Mouse (Mus musculus): ENCODE data around the gene Gbx1. TPM values are rescaled to one million over a fixed set of nuclear protein-coding genes. Genes with fewer than 3 reads are reported as not detected.

Gbx1 gene
- total and polyA plus RNA-seq, 3 experiments, result 0.08 to 0.49 TPM; not detected in 1

- DNase-seq (ENCODE audit: low read depth, low spot score), result no peak
- H3K4me3 ChIP-seq (ENCODE audit: control insufficient read depth in 1 of 2, insufficient read depth in 1 of 2, low read depth in 2 of 2, low read length in 2 of 2), result no peak overlapping the region
- no peaks in the 10 kb centered on the region for H3K9me3 ChIP-seq (replicated peaks; ENCODE audit: insufficient read depth, low read length)
- H3K9ac ChIP-seq (ENCODE audit: control insufficient read depth, low read depth, low read length, poor library complexity, severe bottlenecking), result no peak overlapping the region
- TF ChIP-seq MYC (IDR thresholded peaks at IDR 0.05; ENCODE audit: low read depth, low read length), result no peak
- no peak for TF ChIP-seq TBP (IDR thresholded peaks at IDR 0.05; ENCODE audit: low read depth, low read length)
- TF ChIP-seq RCOR1 (IDR thresholded peaks at IDR 0.05; ENCODE audit: low read depth, low read length), result no peak
- TF ChIP-seq CTCF (IDR thresholded peaks at IDR 0.05 in 2 of 3, conservative IDR thresholded peaks at IDR 0.05 in 1 of 3; ENCODE audit: control insufficient read depth in 1 of 3, insufficient read depth in 1 of 3, low read depth in 2 of 3, low read length in 3 of 3, poor library complexity in 1 of 3, severe bottlenecking in 1 of 3), result no peak
- TF ChIP-seq POLR2AphosphoS5 (IDR thresholded peaks at IDR 0.05; ENCODE audit: borderline replicate concordance, low read depth, low read length), result no peak
- TF ChIP-seq EP300 (IDR thresholded peaks at IDR 0.05; ENCODE audit: low read depth in 1 of 2, low read length in 2 of 2), result no peak
- TF ChIP-seq TCF12 (IDR thresholded peaks at IDR 0.05; ENCODE audit: low read depth, low read length), result no peak
- no peak for TF ChIP-seq SIN3A (IDR thresholded peaks at IDR 0.05; ENCODE audit: low read length)
- no peak for TF ChIP-seq ETS1 (IDR thresholded peaks at IDR 0.05; ENCODE audit: low read depth, low read length)
- no peak for TF ChIP-seq MEF2A (IDR thresholded peaks at IDR 0.05; ENCODE audit: extremely low read depth, insufficient replicate concordance, low read depth, low read length, poor library complexity, severe bottlenecking)
- TF ChIP-seq KAT2A (conservative IDR thresholded peaks at IDR 0.05; ENCODE audit: low read depth, low read length), result no peak
- H3K36me3 ChIP-seq (ENCODE audit: control insufficient read depth in 1 of 2, insufficient read depth in 2 of 2, low read length in 2 of 2), result no peaks in the 10 kb centered on the region
- no peaks in the 10 kb centered on the region for H3K4me1 ChIP-seq (ENCODE audit: control insufficient read depth in 1 of 2, insufficient read depth in 2 of 2, low read length in 2 of 2)
- H3K79me2 ChIP-seq (ENCODE audit: control insufficient read depth, insufficient read depth, low read length, poor library complexity), result no peaks in the 10 kb centered on the region
- peaks cover 23 to 36% of the 10 kb centered on the region in 2 experiments for H3K27me3 ChIP-seq (ENCODE audit: control insufficient read depth in 1 of 2, insufficient read depth in 2 of 2, low read length in 2 of 2)
- H3K27ac ChIP-seq (ENCODE audit: control insufficient read depth, low read depth, low read length), result no peak overlapping the region
These were observed 5.6 kb downstream of the Gbx1 start for GRCm38 (mm10) chr5:24521366-24521765.

- Histone ChIP-seq H3K79me2 (ENCODE audit: control insufficient read depth, insufficient read depth, low read length, poor library complexity) (no peaks in the 10 kb centered on the region), H3K4me1 (ENCODE audit: control insufficient read depth in 1 of 2, insufficient read depth in 2 of 2, low read length in 2 of 2) (peaks cover 2 to 12% of the 10 kb centered on the region in 2 experiments; a peak in 3 of 4 replicates), H3K9ac (ENCODE audit: control insufficient read depth, low read depth, low read length, poor library complexity, severe bottlenecking) (peak overlapping the region; percentile 19), H3K9me3 (replicated peaks; ENCODE audit: insufficient read depth, low read length) (no peaks in the 10 kb centered on the region), H3K27me3 (ENCODE audit: control insufficient read depth in 1 of 2, insufficient read depth in 2 of 2, low read length in 2 of 2) (no peaks in the 10 kb centered on the region; a peak in 1 of 4 replicates), H3K4me3 (ENCODE audit: control insufficient read depth in 1 of 2, insufficient read depth in 1 of 2, low read depth in 2 of 2, low read length in 2 of 2) (peak overlapping the region; percentile 19 to 57; a peak in 3 of 4 replicates), H3K27ac (ENCODE audit: control insufficient read depth, low read depth, low read length) (no peak overlapping the region), H3K36me3 (ENCODE audit: control insufficient read depth in 1 of 2, insufficient read depth in 2 of 2, low read length in 2 of 2) (peaks cover 0 to 7% of the 10 kb centered on the region in 2 experiments; a peak in 1 of 4 replicates)
- peak; percentile 65 for DNase-seq (ENCODE audit: low read depth, low spot score)
- TF ChIP-seq HCFC1 (IDR thresholded peaks at IDR 0.05; ENCODE audit: low read depth, low read length) (0 out of 2 replicates have a peak, but pooled peaks have one; percentile 41), SIN3A (IDR thresholded peaks at IDR 0.05; ENCODE audit: low read length) (peak; percentile 20; the same call in 1 of the 2 replicates), ELF1 (IDR thresholded peaks at IDR 0.05; ENCODE audit: low read depth, low read length) (peak; percentile 15; the same call in 1 of the 2 replicates), TBP (IDR thresholded peaks at IDR 0.05; ENCODE audit: low read depth, low read length) (no peak)
These were observed 14.7 kb downstream of the Gbx1 start for GRCm38 (mm10) chr5:24512271-24512670.

GRCm38 (mm10) chr5:24510635-24511034 is 16.4 kb downstream of the Gbx1 start:
- Histone ChIP-seq H3K27me3 (ENCODE audit: control insufficient read depth in 1 of 2, insufficient read depth in 2 of 2, low read length in 2 of 2) (no peaks in the 10 kb centered on the region), H3K9me3 (replicated peaks; ENCODE audit: insufficient read depth, low read length) (no peaks in the 10 kb centered on the region), H3K4me1 (ENCODE audit: control insufficient read depth in 1 of 2, insufficient read depth in 2 of 2, low read length in 2 of 2) (peaks cover 4 to 18% of the 10 kb centered on the region in 2 experiments), H3K36me3 (ENCODE audit: control insufficient read depth in 1 of 2, insufficient read depth in 2 of 2, low read length in 2 of 2) (peaks cover 0 to 13% of the 10 kb centered on the region in 2 experiments; a peak in 2 of 4 replicates), H3K4me3 (ENCODE audit: control insufficient read depth in 1 of 2, insufficient read depth in 1 of 2, low read depth in 2 of 2, low read length in 2 of 2) (no peak overlapping the region), H3K9ac (ENCODE audit: control insufficient read depth, low read depth, low read length, poor library complexity, severe bottlenecking) (no peak overlapping the region), H3K79me2 (ENCODE audit: control insufficient read depth, insufficient read depth, low read length, poor library complexity) (no peaks in the 10 kb centered on the region), H3K27ac (ENCODE audit: control insufficient read depth, low read depth, low read length) (no peak overlapping the region)
- peak; percentile 67 to 78 (median 69); a peak in 5 of 6 replicates for TF ChIP-seq CTCF (IDR thresholded peaks at IDR 0.05 in 2 of 3, conservative IDR thresholded peaks at IDR 0.05 in 1 of 3; ENCODE audit: control insufficient read depth in 1 of 3, insufficient read depth in 1 of 3, low read depth in 2 of 3, low read length in 3 of 3, poor library complexity in 1 of 3, severe bottlenecking in 1 of 3)
- no peak for TF ChIP-seq CHD1 (IDR thresholded peaks at IDR 0.05; ENCODE audit: low read depth, low read length)
- no peak for TF ChIP-seq ELF1 (IDR thresholded peaks at IDR 0.05; ENCODE audit: low read depth, low read length)
- TF ChIP-seq NRF1 (IDR thresholded peaks at IDR 0.05; ENCODE audit: insufficient read depth, low read depth, low read length, poor library complexity, severe bottlenecking), result no peak
- no peak for TF ChIP-seq EP300 (IDR thresholded peaks at IDR 0.05; ENCODE audit: low read depth in 1 of 2, low read length in 2 of 2)
- peak; percentile 48 for TF ChIP-seq SMC3 (IDR thresholded peaks at IDR 0.05; ENCODE audit: low read depth, low read length)
- peak; percentile 42 for TF ChIP-seq RAD21 (IDR thresholded peaks at IDR 0.05; ENCODE audit: low read depth, low read length)
- DNase-seq (ENCODE audit: low read depth, low spot score), result peak; percentile 59

Data from MEL (cell line).